Mouse (Mus musculus) kidney, embryonic 16.5 days (tissue): Measurements from ENCODE around the gene Acox1. TPM values are rescaled to one million over a fixed set of nuclear protein-coding genes. Genes with fewer than 3 reads are reported as not detected.
A peak's percentile ranks its signal among the peaks of the same experiment; 100 is the strongest.

Source experiments
- ATAC-seq: fragments of 200-750 bp; cut with Nextera tagmentation; 2 replicates; pipeline ENCODE4 v1.8.0; 2017; ENCODE audit warnings: moderate TSS enrichment; ENCODE audit not compliant: low FRiP score, low TSS enrichment
- H3K27ac ChIP-seq: fragments of 300-500 bp; sonication (generic); 2 replicates; pipeline ENCODE4 v1.5.1; 2014; ENCODE audit warnings: low read length
- H3K27me3 ChIP-seq: fragments of 300-500 bp; sonication (generic); 2 replicates; pipeline ENCODE4 v1.6.1; 2014; ENCODE audit warnings: low read length, control low read depth, mixed read lengths; ENCODE audit not compliant: insufficient read depth
- H3K36me3 ChIP-seq: fragments of 300-500 bp; sonication (generic); 2 replicates; pipeline ENCODE4 v1.6.1; 2014; ENCODE audit warnings: low read length, control low read depth, mixed read lengths; ENCODE audit not compliant: insufficient read depth
- H3K4me1 ChIP-seq: fragments of 300-500 bp; sonication (generic); 2 replicates; pipeline ENCODE4 v1.6.1; 2014; ENCODE audit warnings: low read length, control low read depth, mixed read lengths; ENCODE audit not compliant: insufficient read depth
- H3K4me2 ChIP-seq: fragments of 300-500 bp; sonication (generic); replicated peaks from 2 replicates; pipeline ENCODE4 v1.6.1; 2014; ENCODE audit warnings: low read depth, low read length
- H3K4me3 ChIP-seq: fragments of 300-500 bp; sonication (generic); 2 replicates; pipeline ENCODE4 v1.5.1; 2014; ENCODE audit warnings: mild to moderate bottlenecking, low read length
- H3K9ac ChIP-seq: fragments of 300-500 bp; sonication (generic); replicated peaks from 2 replicates; pipeline ENCODE4 v1.6.1; 2014; ENCODE audit warnings: low read length
- H3K9me3 ChIP-seq: fragments of 300-500 bp; sonication (generic); 2 replicates; pipeline ENCODE4 v1.6.1; 2016; ENCODE audit warnings: low read length, control low read depth
- WGBS: fragments of 180-500 bp; shearing (Covaris S2); extraction: QIAGEN DNeasy Blood & Tissue Kit; methylation state at CpG from one replicate; pipeline ENCODE4 v1.1.7; 2014; 5-methylcytosine and 5-hydroxymethylcytosine counted together
- polyA plus RNA-seq: library from polyadenylated mRNA; unstranded; fragments of >200 nt; fragmentation: Nextera tagmentation; extraction: Ambion mirVana; gene quantifications from 2 replicates; pipeline ENCODE4 v1.2.1, GENCODE M21; 2015

Gene Acox1
- polyA plus RNA-seq, 1 experiment from 2014 or later, result 48.8 TPM

DNA sequence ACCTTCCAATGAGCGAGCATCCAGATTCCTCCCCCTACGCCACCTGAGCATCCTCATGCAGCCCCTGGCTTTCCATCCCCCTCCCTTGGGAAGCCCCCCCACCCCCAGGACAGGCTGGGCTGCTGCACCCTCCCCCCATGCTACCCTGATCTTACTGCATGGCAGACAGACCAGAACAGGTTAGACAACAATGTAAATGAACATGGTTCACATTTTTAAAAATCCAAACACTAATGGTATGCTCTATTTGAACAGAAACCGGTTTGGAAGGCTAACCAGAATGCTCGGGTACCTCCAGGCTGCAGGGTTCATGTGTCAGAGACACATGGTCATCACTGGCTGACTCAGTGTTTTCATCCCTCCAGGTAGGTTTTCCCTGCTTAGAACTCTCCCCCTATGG lies 29.9 kb upstream of the Acox1 start:
- WGBS, result 80% methylated on average over 4 of the region's 4 CpGs
- no peak for ATAC-seq
- H3K9ac ChIP-seq, result no peak overlapping the region
- no peaks in the 10 kb centered on the region for H3K4me1 ChIP-seq
- H3K9me3 ChIP-seq, result no peaks in the 10 kb centered on the region
- H3K4me3 ChIP-seq, result no peak overlapping the region
- H3K36me3 ChIP-seq, result peaks cover 6% of the 10 kb centered on the region; the same call in 1 of the 2 replicates
- no peak overlapping the region for H3K27ac ChIP-seq
- no peak overlapping the region for H3K4me2 ChIP-seq
- H3K27me3 ChIP-seq, result peaks cover 7% of the 10 kb centered on the region

DNA sequence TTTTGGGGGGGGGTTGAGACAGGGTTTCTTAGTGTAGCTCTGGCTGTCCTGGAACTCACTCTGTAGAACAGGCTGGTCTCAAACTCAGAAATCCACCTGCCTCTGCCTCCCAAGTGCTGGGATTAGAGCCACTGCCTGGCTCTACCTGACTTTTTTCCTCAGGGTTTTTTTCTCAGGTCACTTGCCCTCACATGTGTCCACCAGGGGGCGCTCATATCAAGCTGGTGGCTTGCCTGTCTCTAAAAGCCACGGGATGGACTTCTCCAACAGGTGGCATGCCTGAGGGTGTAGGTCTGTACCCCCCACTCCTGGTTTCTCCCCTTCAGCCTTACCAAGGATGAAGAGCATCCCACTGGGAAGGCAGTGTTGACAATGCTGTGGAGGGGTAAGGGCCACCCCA lies 27.6 kb upstream of the Acox1 start:
- no peak for ATAC-seq

DNA sequence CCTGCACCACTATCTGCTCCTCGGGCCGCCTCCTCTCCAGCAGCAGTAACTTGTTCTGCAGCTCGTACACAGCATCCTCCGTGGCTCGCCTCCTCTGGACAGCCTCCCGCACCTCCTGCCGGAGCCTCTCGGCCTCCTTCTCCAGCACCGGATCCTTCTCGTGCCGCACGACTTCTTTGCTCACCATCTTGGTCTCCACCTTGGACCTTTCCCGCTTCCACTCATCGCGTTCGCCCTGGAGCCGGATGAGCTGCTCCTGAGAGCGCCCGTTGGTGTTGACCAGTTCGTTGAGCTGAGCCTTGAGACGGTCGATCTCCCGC lies 23.9 kb upstream of the Acox1 start:
- ATAC-seq, result no peak
- peak overlapping the region; percentile 37 for H3K4me3 ChIP-seq
- peaks cover 22% of the 10 kb centered on the region for H3K27me3 ChIP-seq
- WGBS, result 19% methylated on average over 23 of the region's 23 CpGs
- H3K9ac ChIP-seq, result peak overlapping the region; percentile 63
- peak overlapping the region; percentile 68 for H3K4me2 ChIP-seq
- peaks cover 13% of the 10 kb centered on the region for H3K36me3 ChIP-seq
- no peak overlapping the region for H3K27ac ChIP-seq
- peaks cover 34% of the 10 kb centered on the region for H3K4me1 ChIP-seq
- H3K9me3 ChIP-seq, result peaks cover 6% of the 10 kb centered on the region; the same call in 1 of the 2 replicates

More for the DNA sequence above, 27.6 kb upstream of the Acox1 start:
- peaks cover 16% of the 10 kb centered on the region; the same call in 1 of the 2 replicates for H3K4me1 ChIP-seq
- H3K27me3 ChIP-seq, result peaks cover 18% of the 10 kb centered on the region
- H3K9ac ChIP-seq, result no peak overlapping the region
- H3K9me3 ChIP-seq, result peaks cover 5% of the 10 kb centered on the region; the same call in 1 of the 2 replicates
- no peak overlapping the region for H3K4me2 ChIP-seq
- peaks cover 9% of the 10 kb centered on the region; the same call in 1 of the 2 replicates for H3K36me3 ChIP-seq
- 3% methylated on average over 2 of the region's 2 CpGs for WGBS
- no peak overlapping the region for H3K27ac ChIP-seq
- no peak overlapping the region for H3K4me3 ChIP-seq

DNA sequence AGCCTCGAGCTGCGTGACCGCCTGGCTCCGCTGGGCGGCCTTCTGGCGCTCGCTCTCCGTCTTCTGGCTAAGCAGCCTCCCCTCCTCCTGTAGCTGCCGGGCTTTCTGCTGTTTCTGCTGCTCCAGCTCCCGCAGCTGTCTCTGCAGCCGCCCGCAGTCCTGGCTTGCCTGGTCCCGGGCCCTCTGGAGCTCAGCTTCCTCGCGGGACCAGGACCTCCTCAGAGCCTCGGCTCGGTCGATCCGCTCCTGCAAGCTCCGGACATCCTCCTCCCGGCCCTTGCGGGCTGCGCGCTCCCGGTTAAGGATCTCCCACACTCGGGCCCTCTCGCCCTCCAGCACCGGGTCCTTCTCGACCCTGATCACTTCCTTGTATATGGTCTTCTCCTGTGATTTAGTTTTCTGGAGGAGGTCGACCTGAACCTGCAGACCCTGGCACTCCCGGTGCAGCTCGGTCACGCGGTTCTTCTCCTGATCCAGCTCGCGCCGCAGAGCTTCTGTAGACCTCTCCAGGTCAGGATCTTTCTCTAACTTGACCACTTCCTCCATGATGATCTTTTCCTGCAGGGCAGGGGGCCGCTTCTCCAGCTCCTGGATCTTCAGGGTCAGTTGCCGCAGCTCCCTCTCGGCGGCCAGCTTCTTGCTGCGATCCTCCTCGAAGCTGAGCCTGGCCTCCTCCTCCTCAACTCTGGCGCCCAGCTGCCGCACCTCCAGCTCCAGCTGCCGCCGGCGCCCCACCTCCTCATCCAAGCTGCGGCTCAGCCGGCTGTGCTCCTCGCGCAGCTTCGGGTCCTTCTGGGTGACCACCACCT lies 23.3 kb upstream of the Acox1 start:
- H3K4me1 ChIP-seq, result peaks cover 34% of the 10 kb centered on the region
- peak; percentile 4; the same call in 1 of the 2 replicates for ATAC-seq
- peaks cover 6% of the 10 kb centered on the region; the same call in 1 of the 2 replicates for H3K9me3 ChIP-seq
- H3K27me3 ChIP-seq, result peaks cover 22% of the 10 kb centered on the region
- H3K4me2 ChIP-seq, result peak overlapping the region; percentile 68
- no peak overlapping the region for H3K27ac ChIP-seq
- 7% methylated on average over 52 of the region's 53 CpGs for WGBS
- peak overlapping the region; percentile 63 for H3K9ac ChIP-seq
- H3K4me3 ChIP-seq, result peak overlapping the region; percentile 37
- peaks cover 13% of the 10 kb centered on the region for H3K36me3 ChIP-seq

DNA sequence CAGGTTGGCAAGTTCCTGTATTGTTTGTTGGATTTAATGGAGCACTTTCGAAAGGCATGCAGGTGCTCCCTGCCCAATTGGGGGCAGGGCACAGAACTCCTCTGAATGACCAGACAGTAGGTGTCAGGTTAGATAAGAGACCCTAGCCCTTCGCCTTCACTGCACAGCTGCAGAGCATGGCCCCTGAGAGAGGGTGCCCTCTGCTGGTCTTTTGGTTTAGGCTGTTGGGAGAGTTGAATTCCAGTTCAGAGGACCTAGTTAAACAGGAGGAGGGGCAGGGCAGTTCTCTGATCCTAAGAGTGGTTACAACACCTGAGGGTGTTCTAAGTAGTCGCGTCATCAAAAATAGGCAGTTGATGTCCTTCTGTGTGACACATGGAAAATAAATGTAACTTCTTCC lies 21.0 kb upstream of the Acox1 start:
- no peak for ATAC-seq
- 23% methylated on average over 4 of the region's 4 CpGs for WGBS
- Histone ChIP-seq H3K4me1 (peaks cover 34% of the 10 kb centered on the region), H3K4me3 (no peak overlapping the region), H3K9ac (no peak overlapping the region), H3K36me3 (peaks cover 10% of the 10 kb centered on the region), H3K27ac (no peak overlapping the region), H3K4me2 (no peak overlapping the region), H3K9me3 (peaks cover 6% of the 10 kb centered on the region; the same call in 1 of the 2 replicates), H3K27me3 (peaks cover 22% of the 10 kb centered on the region)

DNA sequence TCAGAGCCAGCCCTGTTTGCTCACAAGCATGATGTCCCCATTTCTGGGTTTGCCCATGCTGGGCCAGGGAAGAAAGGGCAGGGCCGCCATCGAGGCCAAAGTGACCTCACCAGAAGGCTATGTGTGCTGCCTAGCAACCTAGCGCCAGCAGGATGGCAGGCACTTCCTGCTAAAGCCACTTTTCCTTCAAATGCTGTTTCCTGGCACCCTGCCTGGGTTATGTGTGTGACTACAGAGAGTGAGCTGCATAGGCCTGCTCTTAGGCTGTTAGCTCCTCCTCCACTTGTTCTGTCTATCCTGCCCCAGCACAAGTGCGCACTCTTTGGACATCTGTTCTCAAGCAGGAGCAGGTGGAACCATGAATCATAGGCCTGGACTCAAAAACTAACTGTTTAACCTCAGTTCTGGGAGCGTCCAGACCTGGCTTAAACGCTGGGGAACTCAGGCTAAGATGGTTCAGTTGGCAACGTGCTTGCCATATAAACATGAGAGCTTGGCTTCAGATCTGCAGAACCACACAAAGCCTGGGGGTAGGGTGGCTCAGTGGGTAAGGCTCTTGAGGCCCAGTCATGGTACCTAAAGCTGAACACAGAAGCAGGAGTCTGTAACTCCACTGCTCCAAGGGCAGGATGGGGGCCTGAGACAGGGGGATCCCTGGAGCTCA lies 20.0 kb upstream of the Acox1 start:
- Histone ChIP-seq H3K9ac (no peak overlapping the region), H3K4me1 (peaks cover 34% of the 10 kb centered on the region), H3K27ac (peak overlapping the region; percentile 81), H3K4me3 (no peak overlapping the region), H3K36me3 (peaks cover 7% of the 10 kb centered on the region; the same call in 1 of the 2 replicates), H3K9me3 (peaks cover 6% of the 10 kb centered on the region; the same call in 1 of the 2 replicates), H3K4me2 (no peak overlapping the region), H3K27me3 (peaks cover 17% of the 10 kb centered on the region)
- WGBS, result 51% methylated on average over 7 of the region's 7 CpGs
- ATAC-seq, result peak; percentile 60

DNA sequence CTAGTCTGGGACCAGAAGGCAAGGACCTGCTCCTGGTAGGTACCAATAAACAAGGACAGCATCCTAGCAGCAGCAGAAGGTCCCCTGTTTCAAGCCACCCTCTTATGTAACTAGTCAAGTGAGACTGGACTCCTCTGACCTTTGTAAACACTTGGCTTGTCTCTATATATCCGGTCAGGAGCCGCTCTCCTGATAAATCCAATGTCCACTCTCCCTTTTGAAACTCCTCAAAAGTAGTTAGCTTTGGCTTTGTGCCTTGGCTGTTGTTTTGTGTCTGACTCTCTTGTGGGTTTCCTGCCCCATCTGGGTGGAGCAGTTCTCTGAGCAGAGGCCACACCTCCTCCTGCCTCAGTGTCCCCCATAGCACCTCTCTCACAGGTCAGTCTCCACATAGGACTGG lies 19.4 kb upstream of the Acox1 start:
- H3K27ac ChIP-seq, result peak overlapping the region; percentile 81
- peaks cover 11% of the 10 kb centered on the region for H3K27me3 ChIP-seq
- WGBS, result 49% methylated on average over 2 of the region's 2 CpGs
- no peak overlapping the region for H3K4me3 ChIP-seq
- no peak overlapping the region for H3K9ac ChIP-seq
- H3K9me3 ChIP-seq, result peaks cover 6% of the 10 kb centered on the region; the same call in 1 of the 2 replicates
- no peak for ATAC-seq
- peaks cover 33% of the 10 kb centered on the region for H3K4me1 ChIP-seq
- H3K4me2 ChIP-seq, result no peak overlapping the region
- peaks cover 7% of the 10 kb centered on the region; the same call in 1 of the 2 replicates for H3K36me3 ChIP-seq

DNA sequence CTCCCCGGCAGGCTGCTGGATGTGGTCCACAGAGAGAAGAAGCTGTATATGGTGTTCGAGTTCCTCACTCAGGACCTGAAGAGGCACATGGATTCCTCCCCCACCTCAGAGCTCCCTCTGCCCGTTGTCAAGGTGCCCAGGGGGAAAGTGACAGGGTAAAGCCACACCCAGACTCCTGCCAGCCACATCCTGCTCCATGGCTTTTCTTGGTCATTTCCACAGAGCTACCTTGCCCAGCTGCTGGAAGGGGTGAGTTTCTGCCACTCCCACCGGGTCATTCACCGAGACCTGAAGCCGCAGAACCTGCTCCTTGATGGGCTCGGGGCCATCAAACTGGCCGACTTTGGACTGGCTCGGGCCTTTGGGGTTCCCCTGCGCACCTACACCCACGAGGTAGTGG lies 17.7 kb upstream of the Acox1 start:
- 74% methylated on average over 11 of the region's 11 CpGs for WGBS
- Histone ChIP-seq H3K9me3 (peaks cover 2% of the 10 kb centered on the region; the same call in 1 of the 2 replicates), H3K36me3 (peaks cover 6% of the 10 kb centered on the region; the same call in 1 of the 2 replicates), H3K9ac (no peak overlapping the region), H3K27me3 (0 out of 2 replicates have a peak, but pooled peaks cover 4% of the 10 kb centered on the region), H3K4me3 (no peak overlapping the region), H3K4me1 (peaks cover 18% of the 10 kb centered on the region), H3K4me2 (no peak overlapping the region), H3K27ac (no peak overlapping the region)
- no peak for ATAC-seq

DNA sequence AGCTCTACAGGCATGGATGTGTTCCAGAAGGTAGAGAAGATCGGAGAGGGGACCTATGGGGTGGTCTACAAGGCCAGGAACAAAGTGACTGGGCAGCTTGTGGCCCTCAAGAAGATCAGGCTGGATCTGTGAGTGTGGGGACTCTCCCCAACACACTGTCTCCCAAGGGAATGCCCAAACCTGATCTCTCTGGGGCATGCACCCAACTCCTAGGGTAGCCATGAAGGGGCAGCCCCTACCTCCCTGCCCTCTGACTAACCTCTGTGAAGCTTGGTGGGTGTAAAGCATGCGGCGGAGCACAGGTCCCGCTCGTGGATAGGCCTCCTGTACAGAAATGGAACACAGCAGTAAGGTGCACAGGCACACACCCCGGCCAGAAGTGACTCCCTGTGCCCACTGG lies 17.1 kb upstream of the Acox1 start:
- Histone ChIP-seq H3K27me3 (0 out of 2 replicates have a peak, but pooled peaks cover 1% of the 10 kb centered on the region), H3K9ac (no peak overlapping the region), H3K4me1 (peaks cover 18% of the 10 kb centered on the region), H3K9me3 (no peaks in the 10 kb centered on the region), H3K36me3 (peaks cover under 1% of the 10 kb centered on the region; the same call in 1 of the 2 replicates), H3K27ac (no peak overlapping the region), H3K4me2 (no peak overlapping the region), H3K4me3 (no peak overlapping the region)
- ATAC-seq, result no peak
- WGBS, result 89% methylated on average over 6 of the region's 6 CpGs
